Comparison of ENCODE assay signal across 8 mouse cellular contexts in the genomic region with DNA sequence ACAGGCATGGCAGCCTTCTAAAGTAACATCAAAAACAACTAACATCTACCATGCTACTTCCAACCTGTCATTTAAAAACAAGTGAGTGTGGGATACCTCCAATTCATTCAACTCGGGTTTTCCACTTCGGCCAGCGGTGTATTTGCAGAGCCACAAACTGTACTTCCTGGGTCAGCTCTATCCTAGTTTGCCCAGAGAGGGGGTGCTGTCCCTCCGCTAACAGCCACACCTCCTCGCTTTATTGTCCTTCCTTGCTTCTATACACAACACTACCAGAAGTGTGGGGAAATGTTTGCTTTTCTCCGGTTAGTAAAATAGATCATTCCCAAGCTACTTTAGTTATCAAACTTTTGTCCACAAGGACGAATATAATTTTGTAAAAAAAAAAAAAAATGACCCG. TPM values are rescaled to one million over a fixed set of nuclear protein-coding genes. Genes with fewer than 3 reads are reported as not detected.
DNase-seq lines count a peak whose midpoint lies in the region; ATAC-seq and TF ChIP-seq lines count a peak whose summit lies in the region.

No protein-coding gene starts in this region.

- H3K4me3 ChIP-seq in kidney, embryonic 15.5 days (replicated peaks), result peak overlapping the region; percentile 75
- H3K4me3 ChIP-seq in embryonic facial prominence, embryonic 10.5 days, result peak overlapping the region; percentile 80
- H3K4me3 ChIP-seq in neural tube, embryonic 13.5 days, result peak overlapping the region; percentile 68
- no peak overlapping the region for H3K4me3 ChIP-seq in thymus, adult 2 months (ENCODE audit: control insufficient read depth, insufficient read depth, low read length)

- 11% methylated on average over 8 of the region's 8 CpGs for WGBS in kidney, embryonic 15.5 days
- 21% methylated on average over 8 of the region's 8 CpGs for WGBS in embryonic facial prominence, embryonic 10.5 days
- WGBS in large intestine, adult 2 months, result 5% methylated on average over 8 of the region's 8 CpGs
- 16% methylated on average over 8 of the region's 8 CpGs for WGBS in neural tube, embryonic 13.5 days
- 36% methylated on average over 8 of the region's 8 CpGs for WGBS in thymus, adult 2 months

- H3K27me3 ChIP-seq in kidney, embryonic 15.5 days, result no peaks in the 10 kb centered on the region
- H3K27me3 ChIP-seq in embryonic facial prominence, embryonic 10.5 days (replicated peaks; ENCODE audit: low read depth, poor library complexity, severe bottlenecking), result no peaks in the 10 kb centered on the region
- no peaks in the 10 kb centered on the region for H3K27me3 ChIP-seq in neural tube, embryonic 13.5 days
- no peaks in the 10 kb centered on the region for H3K27me3 ChIP-seq in thymus, adult 2 months (ENCODE audit: control insufficient read depth, insufficient read depth, low read length)

- H3K4me2 ChIP-seq in kidney, embryonic 15.5 days, result peak overlapping the region; percentile 100
- H3K4me2 ChIP-seq in neural tube, embryonic 13.5 days, result peak overlapping the region; percentile 98

- DNase-seq in kidney, adult 11 months, result no peak
- DNase-seq in embryonic facial prominence, embryonic 10.5 days (ENCODE audit: low spot score), result no peak
- DNase-seq in large intestine, adult 2 months (ENCODE audit: low read depth, low spot score), result peak; percentile 48
- DNase-seq in thymus, adult 2 months, result no peak

- H3K9ac ChIP-seq in kidney, embryonic 15.5 days, result peak overlapping the region; percentile 14; the same call in 1 of the 2 replicates
- peak overlapping the region; percentile 75 for H3K9ac ChIP-seq in neural tube, embryonic 13.5 days

- ATAC-seq in kidney, embryonic 15.5 days (replicated peaks; ENCODE audit: low FRiP score), result no peak
- ATAC-seq in neural tube, embryonic 13.5 days (ENCODE audit: low read depth), result no peak
- ATAC-seq in frontal cortex, adult (ENCODE audit: low TSS enrichment), result no peak
- ATAC-seq in inflammation-experienced regulatory T-cells, adult 6 months, result no peak

- peaks cover 18% of the 10 kb centered on the region for H3K4me1 ChIP-seq in kidney, embryonic 15.5 days
- peaks cover 20% of the 10 kb centered on the region for H3K4me1 ChIP-seq in embryonic facial prominence, embryonic 10.5 days
- peaks cover 21% of the 10 kb centered on the region for H3K4me1 ChIP-seq in neural tube, embryonic 13.5 days (replicated peaks)
- H3K4me1 ChIP-seq in thymus, adult 2 months (replicated peaks; ENCODE audit: control insufficient read depth, insufficient read depth, low read length), result peaks cover 10% of the 10 kb centered on the region

- no peak for TF ChIP-seq CTCF in thymus, adult 2 months (IDR thresholded peaks at IDR 0.05; ENCODE audit: borderline replicate concordance, control insufficient read depth, extremely low read depth, insufficient read depth, low read length, poor library complexity)

- no peak for TF ChIP-seq POLR2A in thymus, adult 2 months (IDR thresholded peaks at IDR 0.05; ENCODE audit: control insufficient read depth, extremely low read depth, insufficient read depth, low read length, poor library complexity)

- no peak overlapping the region for H3K27ac ChIP-seq in kidney, embryonic 15.5 days
- no peak overlapping the region for H3K27ac ChIP-seq in embryonic facial prominence, embryonic 10.5 days (replicated peaks)
- no peak overlapping the region for H3K27ac ChIP-seq in neural tube, embryonic 13.5 days (replicated peaks)
- no peak overlapping the region for H3K27ac ChIP-seq in thymus, adult 2 months (ENCODE audit: control insufficient read depth, insufficient read depth, low read length)

- peaks cover 36% of the 10 kb centered on the region for H3K36me3 ChIP-seq in kidney, embryonic 15.5 days
- peaks cover 32% of the 10 kb centered on the region for H3K36me3 ChIP-seq in embryonic facial prominence, embryonic 10.5 days (replicated peaks)
- H3K36me3 ChIP-seq in neural tube, embryonic 13.5 days, result peaks cover 34% of the 10 kb centered on the region
- no peaks in the 10 kb centered on the region for H3K36me3 ChIP-seq in thymus, adult 2 months (ENCODE audit: control insufficient read depth, insufficient read depth, low read length)

- no peaks in the 10 kb centered on the region for H3K9me3 ChIP-seq in kidney, embryonic 15.5 days (replicated peaks)
- H3K9me3 ChIP-seq in embryonic facial prominence, embryonic 10.5 days, result no peaks in the 10 kb centered on the region
- H3K9me3 ChIP-seq in neural tube, embryonic 13.5 days, result no peaks in the 10 kb centered on the region

RNA-seq across cellular contexts. Expression of a gene that starts 0.7 kb away (rescaled TPM):
- polyA plus RNA-seq in kidney, embryonic 15.5 days (2015; fragmentation: Nextera tagmentation; extraction: Ambion mirVana), result 40.0 and 40.6 TPM in 2 replicates
- 34.0 and 34.2 TPM in 2 replicates for polyA plus RNA-seq in embryonic facial prominence, embryonic 10.5 days (2016; fragmentation: Nextera tagmentation; extraction: Ambion mirVana)
- polyA plus RNA-seq in large intestine, adult 2 months (2012; rRNA removed), result 11.9 and 14.9 TPM in 2 replicates
- 37.4 and 41.0 TPM in 2 replicates for polyA plus RNA-seq in neural tube, embryonic 13.5 days (2015; fragmentation: Nextera tagmentation; extraction: Ambion mirVana)
- 10 to 100 TPM; 16.4 to 21.3 (median 19.2) TPM for polyA plus RNA-seq in inflammation-experienced regulatory T-cells, adult 6 months (2017; shearing (Covaris generic))
- polyA plus RNA-seq in thymus, adult 2 months (2012; rRNA removed), result 3.5 and 4.5 TPM in 2 replicates

RNA-seq across cellular contexts. Expression of a gene that starts 0.8 kb away (rescaled TPM):
- 4.1 and 4.3 TPM in 2 replicates for polyA plus RNA-seq in kidney, embryonic 15.5 days (2015; fragmentation: Nextera tagmentation; extraction: Ambion mirVana)
- polyA plus RNA-seq in embryonic facial prominence, embryonic 10.5 days (2016; fragmentation: Nextera tagmentation; extraction: Ambion mirVana), result 2.6 and 2.9 TPM in 2 replicates
- 1.3 and 2.0 TPM in 2 replicates for polyA plus RNA-seq in large intestine, adult 2 months (2012; rRNA removed)
- 13.5 and 13.8 TPM in 2 replicates for polyA plus RNA-seq in neural tube, embryonic 13.5 days (2015; fragmentation: Nextera tagmentation; extraction: Ambion mirVana)
- polyA plus RNA-seq in inflammation-experienced regulatory T-cells, adult 6 months (2017; shearing (Covaris generic)), result 1 to 10 TPM; 4.6 to 5.7 (median 5.6) TPM
- 1.8 and 2.0 TPM in 2 replicates for polyA plus RNA-seq in thymus, adult 2 months (2012; rRNA removed)
